Mouse (Mus musculus) limb, embryonic 13.5 days (tissue): ENCODE data around the gene Grhl3. TPM values are rescaled to one million over a fixed set of nuclear protein-coding genes. Genes with fewer than 3 reads are reported as not detected.
A peak's percentile ranks its signal among the peaks of the same experiment; 100 is the strongest.

Experiments used
- ATAC-seq: fragments of 200-750 bp; cut with Nextera tagmentation; 2 replicates; pipeline ENCODE4 v1.8.0; 2017; ENCODE audit warnings: low read depth, moderate number of reproducible peaks, moderate TSS enrichment; ENCODE audit not compliant: low FRiP score
- H3K27ac ChIP-seq: fragments of 300-500 bp; sonication (generic); 2 replicates; pipeline ENCODE4 v1.5.1; 2015; ENCODE audit warnings: inconsistent platforms, mild to moderate bottlenecking, moderate library complexity
- H3K27me3 ChIP-seq: fragments of 300-500 bp; sonication (generic); 2 replicates; pipeline ENCODE4 v1.6.1; 2015; ENCODE audit warnings: mild to moderate bottlenecking, inconsistent platforms
- H3K36me3 ChIP-seq: fragments of 300-500 bp; sonication (generic); 2 replicates; pipeline ENCODE4 v1.6.1; 2015; ENCODE audit warnings: inconsistent platforms, mild to moderate bottlenecking, moderate library complexity
- H3K4me1 ChIP-seq: fragments of 300-500 bp; sonication (generic); 2 replicates; pipeline ENCODE4 v1.6.1; 2015; ENCODE audit warnings: inconsistent platforms
- H3K4me2 ChIP-seq: fragments of 300-500 bp; sonication (generic); replicated peaks from 2 replicates; pipeline ENCODE4 v1.6.1; 2015; ENCODE audit warnings: inconsistent platforms, mild to moderate bottlenecking, moderate library complexity
- H3K4me3 ChIP-seq: fragments of 300-500 bp; sonication (generic); 2 replicates; pipeline ENCODE4 v1.5.1; 2015; ENCODE audit warnings: moderate library complexity, mild to moderate bottlenecking, inconsistent platforms
- H3K9ac ChIP-seq: fragments of 300-500 bp; sonication (generic); 2 replicates; pipeline ENCODE4 v1.6.1; 2015; ENCODE audit warnings: mild to moderate bottlenecking, inconsistent platforms
- H3K9me3 ChIP-seq: fragments of 300-500 bp; sonication (generic); 2 replicates; pipeline ENCODE4 v1.6.1; 2016; ENCODE audit warnings: inconsistent platforms
- WGBS: fragments of 180-500 bp; shearing (Covaris S2); methylation state at CpG from one replicate; pipeline ENCODE4 v1.1.7; 2015; 5-methylcytosine and 5-hydroxymethylcytosine counted together
- microRNA-seq: library from miRNA; unstranded; fragments of <30 nt; microRNA quantifications from one replicate; pipeline ENCODE4, GENCODE M21; 2016
- polyA plus RNA-seq: library from polyadenylated mRNA; unstranded; fragments of >200 nt; fragmentation: Nextera tagmentation; extraction: Ambion mirVana; gene quantifications from 2 replicates; pipeline ENCODE4 v1.2.1, GENCODE M21; 2015

Grhl3 gene
- polyA plus RNA-seq, 1 experiment from 2014 or later, result 21.1 TPM

DNA sequence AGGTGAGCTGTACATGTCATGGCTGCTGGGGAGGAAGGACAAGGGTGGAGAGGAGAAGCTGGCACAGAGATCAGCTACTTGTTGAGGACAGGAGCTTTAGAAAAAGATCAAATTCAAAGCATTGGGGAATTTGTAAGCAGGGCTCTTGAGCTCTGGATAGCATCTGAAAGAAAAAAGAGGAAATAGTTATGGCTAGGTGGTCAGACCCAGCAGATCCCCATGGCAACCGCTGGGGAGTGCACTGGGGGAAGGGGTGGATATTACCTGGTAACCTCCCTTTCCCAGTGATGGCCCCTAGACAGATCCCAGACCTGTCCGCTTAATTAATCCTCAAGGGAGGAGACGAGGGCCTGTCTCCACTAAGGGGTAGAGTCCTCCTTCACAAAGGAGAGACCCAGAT lies 73.6 kb downstream of the Grhl3 start:
- H3K36me3 ChIP-seq, result no peaks in the 10 kb centered on the region
- H3K4me3 ChIP-seq, result no peak overlapping the region
- H3K4me2 ChIP-seq, result no peak overlapping the region
- H3K4me1 ChIP-seq, result peaks cover 11% of the 10 kb centered on the region; the same call in 1 of the 2 replicates
- no peak overlapping the region for H3K9ac ChIP-seq
- H3K9me3 ChIP-seq, result peaks cover 7% of the 10 kb centered on the region; the same call in 1 of the 2 replicates
- 0 out of 2 replicates have a peak, but pooled peaks cover 3% of the 10 kb centered on the region for H3K27me3 ChIP-seq
- WGBS, result 75% methylated on average over 3 of the region's 3 CpGs
- H3K27ac ChIP-seq, result no peak overlapping the region
- no peak for ATAC-seq

- peaks cover 7% of the 10 kb centered on the region; the same call in 1 of the 2 replicates for H3K9me3 ChIP-seq
- WGBS, result 87% methylated on average over 6 of the region's 6 CpGs
- ATAC-seq, result no peak
- no peaks in the 10 kb centered on the region for H3K36me3 ChIP-seq
- H3K27me3 ChIP-seq, result 0 out of 2 replicates have a peak, but pooled peaks cover 3% of the 10 kb centered on the region
- H3K4me3 ChIP-seq, result no peak overlapping the region
- no peak overlapping the region for H3K4me2 ChIP-seq
- no peak overlapping the region for H3K27ac ChIP-seq
- H3K9ac ChIP-seq, result no peak overlapping the region
- H3K4me1 ChIP-seq, result peaks cover 18% of the 10 kb centered on the region
Measured at GRCm38 (mm10) chr4:135498136-135498535, 75.3 kb downstream of the Grhl3 start.

DNA sequence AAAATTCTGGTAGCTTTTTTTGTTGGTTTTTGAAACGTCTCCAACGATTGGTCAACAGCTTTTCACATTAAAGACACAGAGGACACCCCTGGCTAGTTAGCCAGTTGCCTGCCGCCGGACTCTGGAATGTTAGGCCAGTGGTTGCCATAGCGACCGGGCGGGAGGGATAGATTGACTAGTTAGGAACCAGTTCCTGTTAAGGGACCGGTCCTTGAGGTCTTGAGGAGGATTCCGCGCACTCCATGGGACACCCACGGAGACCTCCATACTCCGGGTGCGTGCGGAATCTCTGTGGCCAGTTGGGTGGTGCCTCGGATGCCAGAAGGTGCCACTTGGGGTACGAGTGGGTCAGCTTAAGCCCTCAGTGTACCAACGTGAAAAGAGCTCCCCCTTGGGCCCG lies 77.6 kb downstream of the Grhl3 start:
- ATAC-seq, result no peak
- H3K27me3 ChIP-seq, result 0 out of 2 replicates have a peak, but pooled peaks cover 3% of the 10 kb centered on the region
- peaks cover 5% of the 10 kb centered on the region; the same call in 1 of the 2 replicates for H3K9me3 ChIP-seq
- 14% methylated on average over 18 of the region's 18 CpGs for WGBS
- no peak overlapping the region for H3K9ac ChIP-seq
- peak overlapping the region; percentile 95 for H3K4me2 ChIP-seq
- H3K27ac ChIP-seq, result no peak overlapping the region
- peak overlapping the region; percentile 70; the same call in 1 of the 2 replicates for H3K4me3 ChIP-seq
- peaks cover 15% of the 10 kb centered on the region for H3K4me1 ChIP-seq
- 0 out of 2 replicates have a peak, but pooled peaks cover under 1% of the 10 kb centered on the region for H3K36me3 ChIP-seq

GRCm38 (mm10) chr4:135495397-135495791 lies 78.0 kb downstream of the Grhl3 start:
- 0 out of 2 replicates have a peak, but pooled peaks cover 4% of the 10 kb centered on the region for H3K36me3 ChIP-seq
- H3K9ac ChIP-seq, result no peak overlapping the region
- peaks cover under 1% of the 10 kb centered on the region; the same call in 1 of the 2 replicates for H3K9me3 ChIP-seq
- H3K4me2 ChIP-seq, result peak overlapping the region; percentile 95
- 0 out of 2 replicates have a peak, but pooled peaks cover 3% of the 10 kb centered on the region for H3K27me3 ChIP-seq
- H3K4me1 ChIP-seq, result peaks cover 15% of the 10 kb centered on the region
- H3K4me3 ChIP-seq, result peak overlapping the region; percentile 70
- no peak overlapping the region for H3K27ac ChIP-seq
- 17% methylated on average over 9 of the region's 9 CpGs for WGBS
- no peak for ATAC-seq

DNA sequence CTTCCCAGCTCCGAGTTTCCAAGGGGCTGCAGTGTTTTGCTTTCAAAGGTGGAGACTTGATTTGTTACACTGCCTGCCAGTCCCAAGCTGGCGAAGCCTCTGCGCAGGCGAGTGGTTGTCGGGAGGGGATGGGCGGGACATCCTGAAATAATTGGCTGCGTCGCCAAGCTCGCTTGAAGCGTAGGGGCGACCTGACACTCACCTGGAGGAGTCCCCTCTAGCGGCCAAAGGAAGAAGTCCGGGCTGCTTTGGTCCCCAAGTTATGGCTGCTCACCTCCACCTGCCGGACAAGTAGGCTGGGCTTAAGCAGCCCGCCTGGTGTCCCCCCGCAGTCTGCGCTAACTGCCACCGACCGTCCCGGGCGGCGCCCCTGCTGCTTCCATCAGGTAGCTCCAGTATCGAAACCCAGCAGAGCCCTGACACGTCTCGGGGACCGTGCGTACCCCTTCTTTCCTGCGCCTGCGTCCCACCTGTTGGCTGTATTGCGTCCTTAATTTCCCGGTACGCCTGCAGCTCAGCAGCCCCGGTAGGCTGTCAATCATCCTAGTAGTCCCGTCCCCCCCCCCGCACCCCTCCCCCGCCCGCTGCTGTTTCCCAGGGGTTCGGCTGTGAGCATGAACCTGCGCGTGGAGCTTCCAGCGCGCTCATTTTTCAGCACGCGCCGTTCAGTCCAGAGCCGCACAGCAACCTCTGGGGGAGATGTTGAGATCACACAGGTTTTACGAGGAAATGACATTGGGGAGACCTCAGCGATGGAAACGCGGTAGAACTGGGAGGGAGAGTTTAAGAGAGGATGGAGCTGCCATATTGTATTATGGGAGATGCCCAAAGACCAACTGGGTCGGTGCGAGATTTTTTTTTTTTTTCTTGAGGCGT lies 78.7 kb downstream of the Grhl3 start, which contains the start of the genes Stpg1 and Nipal3:
Stpg1 (plus strand) TSS at position 270 of the 876 bp plus-strand sequence.
Nipal3 (minus strand) TSS at position 518 of the 876 bp plus-strand sequence.
- ATAC-seq, result peak; percentile 98
- H3K4me1 ChIP-seq, result peaks cover 15% of the 10 kb centered on the region
- H3K4me3 ChIP-seq, result peak within 1 kb of the TSS; percentile 70
- H3K27ac ChIP-seq, result no peak within 1 kb of the TSS
- peak within 1 kb of the TSS; percentile 95 for H3K4me2 ChIP-seq
- H3K9ac ChIP-seq, result peak within 1 kb of the TSS; percentile 62
- 0 out of 2 replicates have a peak, but pooled peaks cover 3% of the 10 kb centered on the region for H3K27me3 ChIP-seq
- WGBS, result under 1% methylated on average over 53 of the region's 53 CpGs
- no peaks in the 10 kb centered on the region for H3K9me3 ChIP-seq
- H3K36me3 ChIP-seq, result 0 out of 2 replicates have a peak, but pooled peaks cover 5% of the 10 kb centered on the region

- peak overlapping the region; percentile 95 for H3K4me2 ChIP-seq
- no peaks in the 10 kb centered on the region for H3K9me3 ChIP-seq
- H3K9ac ChIP-seq, result peak overlapping the region; percentile 58; the same call in 1 of the 2 replicates
- H3K36me3 ChIP-seq, result peaks cover 10% of the 10 kb centered on the region
- H3K27me3 ChIP-seq, result 0 out of 2 replicates have a peak, but pooled peaks cover 3% of the 10 kb centered on the region
- no peak overlapping the region for H3K27ac ChIP-seq
- peak overlapping the region; percentile 70 for H3K4me3 ChIP-seq
- no peak for ATAC-seq
- 3% methylated on average over 33 of the region's 33 CpGs for WGBS
- H3K4me1 ChIP-seq, result peaks cover 15% of the 10 kb centered on the region
Measured at GRCm38 (mm10) chr4:135493691-135494520, 79.5 kb downstream of the Grhl3 start.

GRCm38 (mm10) chr4:135493271-135493670 lies 80.2 kb downstream of the Grhl3 start:
- peaks cover 12% of the 10 kb centered on the region for H3K36me3 ChIP-seq
- no peak overlapping the region for H3K9ac ChIP-seq
- H3K27me3 ChIP-seq, result 0 out of 2 replicates have a peak, but pooled peaks cover 3% of the 10 kb centered on the region
- H3K4me1 ChIP-seq, result peaks cover 15% of the 10 kb centered on the region
- H3K4me2 ChIP-seq, result peak overlapping the region; percentile 95
- no peaks in the 10 kb centered on the region for H3K9me3 ChIP-seq
- H3K4me3 ChIP-seq, result peak overlapping the region; percentile 70
- no peak for ATAC-seq
- no peak overlapping the region for H3K27ac ChIP-seq
- WGBS, result 64% methylated on average over 4 of the region's 4 CpGs

Small RNA genes lying within 50 kb of the gene (microRNA-seq; reads per million reads assigned to microRNA genes)
- gene Gm25317, result not detected

Other genes starting within 250 kb of the Grhl3 start
- 295 and 303 TPM in 2 replicates for gene Srrm1, start 220.3 kb downstream of the Grhl3 start, polyA plus RNA-seq
- 12.0 and 12.2 TPM in 2 replicates for gene Ncmap, start 175.4 kb downstream of the Grhl3 start, polyA plus RNA-seq
- gene Rcan3, start 139.8 kb downstream of the Grhl3 start, polyA plus RNA-seq, result 13.5 and 15.6 TPM in 2 replicates
- gene Stpg1, start 78.8 kb downstream of the Grhl3 start, polyA plus RNA-seq, result not detected in 2 replicates
- 2.8 and 3.1 TPM in 2 replicates for gene Nipal3, start 78.6 kb downstream of the Grhl3 start, polyA plus RNA-seq
- 1.1 and 1.2 TPM in 2 replicates for gene Ifnlr1, start 112.7 kb upstream of the Grhl3 start, polyA plus RNA-seq
- gene Il22ra1, start 154.5 kb upstream of the Grhl3 start, polyA plus RNA-seq, result 0.08 TPM in 1 of 2 replicates, not detected in the other
- gene Myom3, start 186.1 kb upstream of the Grhl3 start, polyA plus RNA-seq, result 4.8 and 5.4 TPM in 2 replicates